Mouse (Mus musculus): ENCODE measurements around the gene Mast3.

DNA sequence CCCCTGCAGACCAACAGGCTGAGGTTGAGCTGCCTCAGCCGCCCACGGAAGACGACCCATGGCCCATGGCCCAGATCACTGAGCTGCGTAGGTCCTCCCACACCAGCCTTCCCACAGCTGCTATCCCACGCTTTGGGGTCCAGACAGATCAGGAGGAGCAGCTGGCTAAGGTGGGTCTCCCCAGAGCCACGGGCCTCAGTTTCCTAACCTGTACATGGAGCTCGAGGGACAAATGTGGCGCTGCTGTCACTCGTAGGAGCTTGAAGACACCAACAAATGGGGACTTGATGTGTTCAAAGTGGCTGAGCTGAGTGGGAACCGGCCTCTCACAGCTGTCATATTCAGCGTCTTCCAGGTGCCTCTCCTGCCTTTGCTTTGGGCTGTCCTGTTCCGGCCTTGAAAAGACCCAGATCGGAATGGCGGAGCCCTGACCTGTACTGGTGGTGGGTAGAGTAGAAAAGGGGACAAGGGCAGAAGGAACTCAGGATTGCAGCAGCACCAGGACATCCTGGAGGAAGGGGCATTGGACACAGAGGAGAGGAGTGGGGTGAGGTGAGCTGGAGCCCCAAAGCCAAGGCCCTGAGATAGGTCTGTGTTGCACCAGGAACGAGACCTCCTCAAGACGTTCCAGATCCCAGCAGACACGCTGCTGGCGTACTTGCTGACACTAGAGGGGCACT lies 57.5 kb downstream of the Mast3 start:
- TF ChIP-seq GATA1 (IDR thresholded peaks at IDR 0.05; ENCODE audit: low read length) (no peak), TAL1 (IDR thresholded peaks at IDR 0.05; ENCODE audit: low read length) (no peak)

All from erythroblast, embryonic 14.5 days (primary cell).